Mouse (Mus musculus) embryonic facial prominence, embryonic 12.5 days (tissue): ENCODE results near the gene Adam11. TPM values are rescaled to one million over a fixed set of nuclear protein-coding genes. Genes with fewer than 3 reads are reported as not detected.

ENCODE experiments used
- ATAC-seq: fragments of 200-750 bp; cut with Nextera tagmentation; 2 replicates; pipeline ENCODE4 v1.8.0; 2017; ENCODE audit not compliant: insufficient number of reproducible peaks, insufficient read depth, low FRiP score, low TSS enrichment
- H3K27ac ChIP-seq: fragments of 300-500 bp; sonication (generic); 2 replicates; pipeline ENCODE4 v1.5.1; 2016; ENCODE audit warnings: mild to moderate bottlenecking
- H3K27me3 ChIP-seq: fragments of 300-500 bp; sonication (generic); 2 replicates; pipeline ENCODE4 v1.6.1; 2016; ENCODE audit warnings: mild to moderate bottlenecking, moderate library complexity
- H3K36me3 ChIP-seq: fragments of 300-500 bp; sonication (generic); 2 replicates; pipeline ENCODE4 v1.6.1; 2016; ENCODE audit warnings: mild to moderate bottlenecking
- H3K4me1 ChIP-seq: fragments of 300-500 bp; sonication (generic); 2 replicates; pipeline ENCODE4 v1.6.1; 2016
- H3K4me2 ChIP-seq: fragments of 300-500 bp; sonication (generic); replicated peaks from 2 replicates; pipeline ENCODE4 v1.6.1; 2016; ENCODE audit warnings: mild to moderate bottlenecking, moderate library complexity
- H3K4me3 ChIP-seq: fragments of 300-500 bp; sonication (generic); 2 replicates; pipeline ENCODE4 v1.5.1; 2016; ENCODE audit warnings: mild to moderate bottlenecking
- H3K9ac ChIP-seq: fragments of 300-500 bp; sonication (generic); 2 replicates; pipeline ENCODE4 v1.6.1; 2016; ENCODE audit warnings: mild to moderate bottlenecking, moderate library complexity
- H3K9me3 ChIP-seq: fragments of 300-500 bp; sonication (generic); 2 replicates; pipeline ENCODE4 v1.6.1; 2016; ENCODE audit warnings: mild to moderate bottlenecking, moderate library complexity
- WGBS: fragments of 180-500 bp; shearing (Covaris S2); methylation state at CpG from one replicate; pipeline ENCODE4 v1.1.7; 2016; 5-methylcytosine and 5-hydroxymethylcytosine counted together
- polyA plus RNA-seq: library from polyadenylated mRNA; unstranded; fragments of >200 nt; fragmentation: Nextera tagmentation; extraction: Ambion mirVana; gene quantifications from 2 replicates; pipeline ENCODE4 v1.2.1, GENCODE M21; 2016

The Adam11 gene
- polyA plus RNA-seq, 1 experiment from 2014 or later, result 23.2 TPM

- Histone ChIP-seq H3K4me3 (no peak overlapping the region), H3K9ac (no peak overlapping the region), H3K27me3 (0 out of 2 replicates have a peak, but pooled peaks cover 4% of the 10 kb centered on the region), H3K27ac (no peak overlapping the region), H3K9me3 (no peaks in the 10 kb centered on the region), H3K36me3 (peaks cover 9% of the 10 kb centered on the region), H3K4me1 (peaks cover 46% of the 10 kb centered on the region), H3K4me2 (no peak overlapping the region)
- no peak for ATAC-seq
- WGBS, result 22% methylated on average over 16 of the region's 16 CpGs
These were observed 10.9 kb downstream of the Adam11 start for GRCm38 (mm10) chr11:102771916-102772714.

GRCm38 (mm10) chr11:102772771-102773700, 11.8 kb downstream of the Adam11 start:
- WGBS, result 63% methylated on average over 18 of the region's 18 CpGs
- Histone ChIP-seq H3K4me2 (0 out of 2 replicates have a peak overlapping the region, but pooled peaks have one; percentile 0), H3K9ac (no peak overlapping the region), H3K27me3 (0 out of 2 replicates have a peak, but pooled peaks cover 4% of the 10 kb centered on the region), H3K4me3 (no peak overlapping the region), H3K4me1 (peaks cover 53% of the 10 kb centered on the region), H3K27ac (no peak overlapping the region), H3K9me3 (no peaks in the 10 kb centered on the region), H3K36me3 (peaks cover 9% of the 10 kb centered on the region)
- ATAC-seq, result no peak

- no peaks in the 10 kb centered on the region for H3K9me3 ChIP-seq
- peak overlapping the region; percentile 94 for H3K27ac ChIP-seq
- under 1% methylated on average over 46 of the region's 46 CpGs for WGBS
- H3K36me3 ChIP-seq, result peaks cover 9% of the 10 kb centered on the region
- H3K27me3 ChIP-seq, result 0 out of 2 replicates have a peak, but pooled peaks cover 4% of the 10 kb centered on the region
- peak overlapping the region; percentile 79 for H3K4me2 ChIP-seq
- H3K9ac ChIP-seq, result peak overlapping the region; percentile 67
- H3K4me1 ChIP-seq, result peaks cover 62% of the 10 kb centered on the region
- peak; percentile 41 for ATAC-seq
- H3K4me3 ChIP-seq, result peak overlapping the region; percentile 59
These were observed 12.7 kb downstream of the Adam11 start for GRCm38 (mm10) chr11:102773713-102774611.

DNA sequence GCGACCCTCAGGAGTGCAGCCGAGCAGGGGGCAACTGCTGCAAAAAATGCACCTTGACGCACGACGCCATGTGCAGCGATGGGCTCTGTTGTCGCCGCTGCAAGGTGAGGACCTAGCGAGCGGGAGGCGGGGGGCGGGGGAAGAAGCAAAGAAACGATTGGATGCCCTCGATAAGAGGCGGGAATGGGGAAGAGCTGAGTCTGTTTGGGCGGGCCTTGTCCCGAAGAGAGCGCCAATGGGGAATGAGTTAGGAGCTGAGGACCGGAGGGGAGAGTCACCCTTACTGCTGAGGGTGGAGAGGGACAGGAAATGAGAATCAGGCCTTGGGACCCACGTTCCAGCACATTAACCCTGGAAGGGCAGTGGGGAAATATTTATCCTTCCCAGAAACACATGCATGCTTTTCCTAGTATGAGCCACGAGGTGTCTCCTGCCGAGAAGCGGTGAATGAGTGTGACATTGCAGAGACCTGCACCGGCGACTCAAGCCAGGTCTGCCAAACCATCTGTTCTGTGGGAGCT, 13.4 kb downstream of the Adam11 start:
- peak overlapping the region; percentile 59 for H3K4me3 ChIP-seq
- peaks cover 68% of the 10 kb centered on the region for H3K4me1 ChIP-seq
- peak overlapping the region; percentile 79 for H3K4me2 ChIP-seq
- ATAC-seq, result peak; percentile 78
- H3K36me3 ChIP-seq, result peaks cover 9% of the 10 kb centered on the region
- no peaks in the 10 kb centered on the region for H3K9me3 ChIP-seq
- H3K27ac ChIP-seq, result peak overlapping the region; percentile 94
- 0 out of 2 replicates have a peak, but pooled peaks cover 1% of the 10 kb centered on the region for H3K27me3 ChIP-seq
- 2% methylated on average over 25 of the region's 25 CpGs for WGBS
- H3K9ac ChIP-seq, result peak overlapping the region; percentile 67

DNA sequence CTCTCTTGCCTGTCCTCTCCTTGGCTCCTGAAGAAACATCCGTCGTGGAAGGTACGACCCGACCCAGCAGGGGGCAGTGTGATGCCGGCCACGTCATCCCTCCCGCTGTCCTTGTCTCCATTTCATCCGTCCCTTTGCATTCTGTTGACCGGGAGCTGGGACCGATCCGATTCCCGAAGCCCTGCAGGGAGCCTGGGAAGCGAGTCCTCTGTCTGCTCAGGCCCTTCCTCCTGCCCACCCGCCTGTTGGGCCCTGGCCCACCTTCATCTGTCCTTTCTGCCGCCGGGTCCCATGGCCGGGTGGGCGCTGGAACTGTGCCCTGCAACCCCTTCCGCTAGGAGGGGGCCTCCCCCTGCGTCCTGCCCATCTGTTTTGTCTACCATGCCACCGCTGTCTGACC, 16.4 kb downstream of the Adam11 start:
- Histone ChIP-seq H3K9me3 (no peaks in the 10 kb centered on the region), H3K27ac (peak overlapping the region; percentile 65), H3K4me3 (peak overlapping the region; percentile 22), H3K36me3 (peaks cover 9% of the 10 kb centered on the region), H3K4me2 (peak overlapping the region; percentile 53), H3K9ac (peak overlapping the region; percentile 56), H3K4me1 (peaks cover 40% of the 10 kb centered on the region), H3K27me3 (no peaks in the 10 kb centered on the region)
- ATAC-seq, result no peak
- 22% methylated on average over 21 of the region's 21 CpGs for WGBS

DNA sequence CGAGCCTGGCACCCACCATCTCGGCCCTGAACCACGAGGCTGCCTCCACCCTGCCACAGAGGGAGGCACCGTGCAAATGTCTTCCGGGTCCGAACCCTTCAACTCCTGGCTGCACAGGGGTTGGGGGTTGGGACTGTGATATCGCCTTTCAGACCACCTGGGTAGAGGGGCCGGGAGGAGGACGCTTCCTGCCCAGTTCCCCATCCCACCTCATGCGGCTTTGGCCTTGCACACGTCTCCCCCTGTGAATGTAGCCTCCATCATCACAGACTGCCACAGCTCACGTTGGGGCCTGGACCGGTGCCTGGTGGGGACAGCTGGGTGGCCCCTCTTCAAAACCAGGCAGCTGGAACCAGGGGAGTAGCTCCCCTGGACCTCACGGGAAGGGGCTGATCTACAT, 16.9 kb downstream of the Adam11 start:
- Histone ChIP-seq H3K27ac (peak overlapping the region; percentile 65), H3K4me3 (peak overlapping the region; percentile 22), H3K9me3 (no peaks in the 10 kb centered on the region), H3K4me2 (peak overlapping the region; percentile 53), H3K9ac (peak overlapping the region; percentile 56), H3K4me1 (peaks cover 36% of the 10 kb centered on the region), H3K27me3 (no peaks in the 10 kb centered on the region), H3K36me3 (peaks cover 9% of the 10 kb centered on the region)
- no peak for ATAC-seq
- 8% methylated on average over 14 of the region's 14 CpGs for WGBS

- no peaks in the 10 kb centered on the region for H3K9me3 ChIP-seq
- H3K27ac ChIP-seq, result no peak overlapping the region
- 28% methylated on average over 5 of the region's 5 CpGs for WGBS
- peaks cover 32% of the 10 kb centered on the region for H3K4me1 ChIP-seq
- no peak overlapping the region for H3K4me3 ChIP-seq
- H3K36me3 ChIP-seq, result peaks cover 9% of the 10 kb centered on the region
- peak overlapping the region; percentile 53; the same call in 1 of the 2 replicates for H3K4me2 ChIP-seq
- H3K9ac ChIP-seq, result no peak overlapping the region
- no peak for ATAC-seq
- no peaks in the 10 kb centered on the region for H3K27me3 ChIP-seq
These were observed 17.4 kb downstream of the Adam11 start for GRCm38 (mm10) chr11:102778597-102778996.

DNA sequence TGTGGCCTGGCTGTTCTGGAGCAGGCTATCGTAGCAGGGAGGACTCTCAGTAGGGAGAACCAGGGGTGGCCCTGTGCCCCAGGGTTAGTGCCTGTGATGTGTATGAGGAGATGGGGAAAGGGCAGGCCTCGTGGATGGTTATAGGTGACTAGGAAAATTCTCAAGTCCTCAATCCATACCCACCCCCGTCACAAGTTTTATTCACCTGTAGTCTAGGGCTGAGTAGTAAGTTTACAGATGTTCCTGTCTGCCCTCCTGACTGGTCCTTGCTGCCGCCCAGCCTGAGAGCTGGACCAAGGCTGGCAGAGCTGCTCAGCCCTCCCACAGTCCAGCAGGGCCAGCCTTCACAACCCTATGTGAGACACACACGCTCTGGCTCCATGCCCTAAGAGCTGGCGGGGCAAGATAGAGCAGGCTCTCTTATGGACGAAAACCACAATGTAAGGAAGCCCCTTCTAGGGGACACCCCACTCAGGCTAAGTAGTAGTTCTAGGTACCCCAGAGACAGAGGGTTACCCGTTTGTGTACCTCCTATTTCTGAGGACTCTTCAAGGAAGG, 17.9 kb downstream of the Adam11 start:
- H3K27ac ChIP-seq, result no peak overlapping the region
- H3K4me3 ChIP-seq, result no peak overlapping the region
- H3K4me1 ChIP-seq, result peaks cover 31% of the 10 kb centered on the region
- WGBS, result 77% methylated on average over 8 of the region's 8 CpGs
- ATAC-seq, result no peak
- peaks cover 9% of the 10 kb centered on the region for H3K36me3 ChIP-seq
- H3K9ac ChIP-seq, result no peak overlapping the region
- no peak overlapping the region for H3K4me2 ChIP-seq
- H3K9me3 ChIP-seq, result no peaks in the 10 kb centered on the region
- no peaks in the 10 kb centered on the region for H3K27me3 ChIP-seq

DNA sequence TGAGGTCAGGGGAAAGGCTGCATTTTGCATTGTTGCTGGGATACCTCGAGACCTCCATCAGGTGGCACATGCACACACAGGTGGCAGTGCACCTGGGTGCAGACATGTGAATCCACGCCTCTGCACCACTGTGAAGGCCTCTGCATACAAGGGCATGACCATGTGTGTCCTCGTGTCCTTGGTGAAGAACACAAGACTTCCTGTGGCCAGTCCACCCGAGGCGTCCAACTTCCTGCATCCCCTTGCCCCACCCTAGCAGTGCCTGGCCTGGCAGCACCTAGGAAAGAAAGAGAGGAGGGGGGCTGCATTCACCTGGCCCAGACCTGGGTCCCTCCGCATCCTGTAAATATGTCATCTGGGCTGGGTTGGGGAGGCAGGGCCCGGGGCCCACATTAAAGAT, 18.6 kb downstream of the Adam11 start:
- 74% methylated on average over 7 of the region's 7 CpGs for WGBS
- no peaks in the 10 kb centered on the region for H3K9me3 ChIP-seq
- no peak overlapping the region for H3K4me3 ChIP-seq
- no peak for ATAC-seq
- peaks cover 9% of the 10 kb centered on the region for H3K36me3 ChIP-seq
- H3K9ac ChIP-seq, result no peak overlapping the region
- peaks cover 31% of the 10 kb centered on the region for H3K4me1 ChIP-seq
- no peak overlapping the region for H3K27ac ChIP-seq
- H3K4me2 ChIP-seq, result no peak overlapping the region
- no peaks in the 10 kb centered on the region for H3K27me3 ChIP-seq

GRCm38 (mm10) chr11:102780271-102780985, 19.2 kb downstream of the Adam11 start:
- 47% methylated on average over 11 of the region's 11 CpGs for whole genome bisulfite sequencing
- Histone ChIP-seq H3K9ac (no peak overlapping the region), H3K27me3 (no peaks in the 10 kb centered on the region), H3K36me3 (peaks cover 9% of the 10 kb centered on the region), H3K4me3 (no peak overlapping the region), H3K4me1 (peaks cover 25% of the 10 kb centered on the region), H3K4me2 (no peak overlapping the region), H3K27ac (no peak overlapping the region), H3K9me3 (no peaks in the 10 kb centered on the region)
- ATAC-seq, result no peak
